Mouse (Mus musculus): ENCODE measurements around the gene Pigf.
A peak's percentile ranks its signal among the peaks of the same experiment; 100 is the strongest.

Pigf gene

DNA sequence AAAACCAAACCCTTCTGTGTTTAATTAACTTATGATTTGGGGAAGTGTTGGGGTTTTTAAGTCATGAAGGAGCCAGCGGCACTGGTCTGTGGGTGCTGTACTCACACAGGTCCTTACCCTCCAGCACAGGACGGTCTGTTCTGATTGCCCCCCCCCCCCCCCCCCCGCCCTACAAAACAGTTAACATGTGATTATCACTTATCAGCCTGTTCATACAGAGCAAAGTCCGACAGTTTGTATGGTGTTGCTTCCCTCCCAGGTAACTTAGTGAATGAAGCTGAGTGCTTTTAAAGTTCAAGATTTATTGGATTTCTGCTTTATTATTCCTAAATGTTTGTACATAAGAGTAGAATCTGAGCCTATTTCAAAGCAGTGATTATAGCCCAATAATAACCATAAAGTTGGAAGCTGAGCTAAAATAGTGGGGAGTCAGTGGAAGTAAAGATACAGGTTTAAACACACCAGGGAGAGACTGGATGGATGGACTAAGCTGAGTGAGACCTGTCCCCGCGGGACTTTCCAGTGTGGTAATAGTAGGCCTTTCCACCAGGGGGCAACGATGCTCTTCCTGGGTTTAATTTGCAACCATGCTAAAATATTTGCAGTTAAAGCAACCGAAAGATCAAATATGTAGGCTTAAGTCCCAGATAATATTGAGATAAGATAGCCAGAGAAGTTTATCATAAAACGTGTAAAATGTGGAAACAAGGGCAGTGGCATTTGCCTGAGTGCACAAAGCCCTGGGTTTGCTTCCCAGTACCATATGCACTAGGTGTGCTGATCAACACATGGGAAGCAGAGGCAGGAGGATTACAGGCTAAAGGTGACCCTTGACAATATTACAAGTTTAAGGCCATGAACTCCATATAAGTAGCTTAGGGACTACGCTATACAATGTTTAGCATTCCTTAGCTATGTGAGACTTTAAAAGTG is 11.2 kb upstream of the Pigf start:
- DNase-seq (ENCODE audit: low read depth, low spot score), result peak; percentile 67

DNA sequence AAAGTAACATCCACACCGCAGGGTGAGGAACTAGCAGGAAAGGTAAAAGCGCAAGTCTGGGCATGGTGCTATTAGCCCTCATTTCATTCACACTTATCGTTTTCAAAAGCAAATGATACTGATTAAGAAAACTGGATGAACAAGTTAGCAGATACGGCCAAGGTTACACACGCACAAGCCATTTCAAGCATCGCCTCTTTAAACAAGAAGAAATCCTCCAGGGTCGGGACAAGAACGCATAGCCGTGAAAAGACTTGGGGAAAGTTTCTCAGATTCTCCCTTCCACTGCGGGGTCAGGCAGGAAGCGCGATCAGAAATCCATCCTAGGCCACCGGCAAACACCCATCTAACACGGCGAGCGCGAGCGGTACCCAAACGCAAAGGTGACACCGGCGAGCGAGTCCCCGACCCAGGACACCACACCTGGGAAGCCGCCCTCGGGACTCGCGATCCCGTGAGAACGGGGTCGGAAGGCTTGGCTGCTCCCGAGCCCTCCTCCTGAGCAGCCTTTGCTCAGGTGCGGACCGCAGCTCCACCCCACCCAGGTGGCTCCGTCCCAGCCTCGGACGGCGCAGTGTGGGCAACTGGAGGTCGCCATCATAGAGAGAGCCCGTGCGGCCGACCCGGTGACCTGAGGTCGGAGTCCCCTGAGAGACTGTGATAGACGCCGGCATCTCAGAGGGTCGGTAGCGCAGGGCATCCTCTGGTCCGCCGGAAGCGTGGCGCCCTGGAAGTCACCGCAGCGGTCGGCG is 539 bp downstream of the Pigf start:
- peak; percentile 77 for DNase-seq (ENCODE audit: low read depth, low spot score)

DNA sequence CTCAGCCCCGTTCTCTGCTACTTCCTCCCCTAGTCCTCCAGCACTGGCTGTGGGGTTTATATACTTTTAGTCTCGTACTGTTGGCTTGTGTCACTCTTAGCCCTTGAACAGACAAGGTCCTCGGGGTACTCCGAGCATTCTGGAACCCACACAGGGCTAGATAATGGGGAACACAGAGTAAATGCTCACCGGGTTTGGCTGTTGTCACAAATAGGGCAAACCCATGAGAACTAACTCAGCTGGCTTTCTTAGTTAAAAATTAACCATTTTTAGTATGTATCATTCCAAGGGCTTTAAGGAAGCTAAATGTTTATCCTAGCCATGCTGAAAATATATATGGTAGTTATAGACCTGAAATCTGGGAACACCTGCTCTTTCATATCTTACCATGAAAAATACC is 5.5 kb downstream of the Pigf start:
- no peak for DNase-seq (ENCODE audit: low read depth, low spot score)

DNA sequence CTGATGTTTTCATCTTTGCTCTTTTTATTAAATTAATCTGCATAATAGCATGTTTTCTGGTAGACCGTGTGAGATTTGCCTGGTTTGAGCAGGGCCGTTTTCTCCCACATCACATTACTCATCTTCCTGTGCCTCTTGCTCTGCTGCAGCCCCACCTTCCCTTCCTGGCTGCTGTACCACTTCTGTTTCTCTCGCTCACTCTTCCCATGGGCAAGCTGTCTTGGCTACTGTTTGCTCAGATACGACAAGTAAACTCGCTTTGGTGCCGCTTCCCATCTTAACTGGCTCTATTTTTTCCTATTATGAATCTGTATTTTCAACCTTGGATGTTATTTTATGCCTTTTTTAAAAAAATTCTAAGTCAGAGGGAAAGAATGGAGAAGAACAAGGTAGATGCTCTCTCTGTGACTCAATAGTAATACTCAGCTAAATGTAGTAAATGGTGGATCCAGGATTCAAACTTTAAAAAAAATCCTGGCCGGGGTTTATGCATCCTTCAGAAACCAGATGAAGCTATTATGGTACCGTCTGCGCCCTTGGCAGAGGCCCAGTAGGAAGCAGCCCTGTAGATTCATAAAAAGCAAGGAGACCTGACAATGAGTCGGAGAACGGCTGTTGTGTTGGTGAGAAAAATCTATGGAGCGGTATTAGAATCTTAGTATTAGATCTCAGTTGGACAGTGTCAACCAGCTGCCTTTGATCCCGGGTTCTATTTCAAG is 13.7 kb downstream of the Pigf start:
- no peak for DNase-seq (ENCODE audit: low read depth, low spot score)

DNA sequence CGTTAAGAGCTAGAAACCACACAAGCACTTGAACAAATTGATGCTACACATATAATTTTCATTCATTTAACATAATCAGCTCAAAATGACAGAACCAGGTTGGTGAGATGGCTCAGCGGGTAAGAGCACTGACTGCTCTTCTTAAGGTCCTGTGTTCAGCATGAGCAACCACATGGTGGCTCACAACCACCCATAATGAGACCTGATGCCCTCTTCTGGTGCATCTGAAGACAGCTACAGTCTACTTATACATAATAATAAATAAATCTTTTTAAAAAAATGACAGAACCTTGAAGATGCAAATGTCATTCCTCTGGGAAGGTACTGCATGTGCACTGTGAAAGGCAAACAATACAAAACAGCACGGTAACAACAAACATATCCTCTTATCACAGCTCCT is 16.3 kb downstream of the Pigf start:
- no peak for DNase-seq (ENCODE audit: low read depth, low spot score)

DNA sequence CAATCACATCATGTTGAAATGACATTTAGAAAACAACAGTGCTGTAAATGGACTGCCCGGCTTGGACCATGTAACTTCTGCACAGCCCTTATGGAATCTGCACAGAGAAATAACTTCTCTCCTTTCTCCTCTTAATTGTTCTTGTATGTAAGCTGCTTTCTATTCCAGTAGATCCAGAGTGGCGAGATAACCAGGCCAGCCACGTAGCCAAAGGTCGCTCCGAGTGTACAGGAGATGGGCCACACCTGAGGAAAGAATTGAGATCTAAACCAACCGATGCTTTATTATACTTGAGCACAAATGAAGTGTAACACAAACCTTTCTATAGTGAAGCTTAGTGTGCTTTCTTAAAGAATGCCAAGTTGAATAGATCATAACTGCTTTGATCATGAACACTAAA is 27.9 kb downstream of the Pigf start:
- DNase-seq (ENCODE audit: low read depth, low spot score), result no peak

DNA sequence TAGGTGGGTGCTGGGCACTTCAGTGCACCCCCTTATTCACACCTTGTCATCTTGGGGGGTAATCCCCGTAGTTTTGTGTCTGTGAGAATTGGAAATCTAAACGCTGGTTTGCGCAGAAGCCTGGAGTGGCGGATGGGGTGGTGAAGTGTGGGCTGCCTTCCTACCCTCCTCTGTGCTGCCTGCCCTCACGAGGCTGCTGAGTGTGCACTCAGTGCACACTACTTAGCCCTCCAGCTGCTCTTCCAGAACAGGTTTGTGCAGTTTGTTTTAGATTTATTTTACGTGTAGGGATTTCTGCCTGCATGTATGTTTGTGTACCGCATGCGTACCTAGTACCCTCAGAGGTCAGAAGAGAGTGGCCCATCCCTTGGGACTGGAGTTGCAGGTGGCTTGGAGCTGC is 33.9 kb downstream of the Pigf start:
- no peak for DNase-seq (ENCODE audit: low read depth, low spot score)

DNA sequence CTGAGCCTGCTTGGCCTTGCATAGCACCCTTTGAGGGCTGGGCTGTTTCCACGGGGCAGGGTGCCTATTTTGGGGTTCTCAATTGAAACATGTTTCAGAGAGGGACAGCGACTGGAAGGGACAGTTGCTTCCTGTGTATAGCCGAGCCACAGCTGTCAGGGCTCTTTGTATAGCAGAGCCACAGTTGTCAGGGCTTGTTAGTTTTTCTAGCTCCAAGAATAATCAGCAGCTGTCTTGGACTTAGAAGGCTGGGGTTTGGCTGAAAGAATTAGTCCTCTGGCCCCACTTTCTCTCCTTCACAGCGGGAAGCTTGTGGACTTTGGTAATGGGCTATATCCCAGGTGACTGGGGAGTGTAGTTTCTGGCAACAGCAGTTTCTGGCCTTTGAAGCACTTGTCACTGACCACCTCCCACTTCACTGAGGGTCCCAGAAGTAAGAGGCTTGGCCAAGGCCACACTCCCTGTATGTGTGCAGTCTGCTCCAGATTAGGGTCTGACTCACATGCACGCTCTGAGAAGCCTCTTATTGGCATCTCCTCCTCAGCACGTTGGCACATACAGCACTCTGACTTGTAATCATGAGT is 36.5 kb downstream of the Pigf start:
- no peak for DNase-seq (ENCODE audit: low read depth, low spot score)

DNA sequence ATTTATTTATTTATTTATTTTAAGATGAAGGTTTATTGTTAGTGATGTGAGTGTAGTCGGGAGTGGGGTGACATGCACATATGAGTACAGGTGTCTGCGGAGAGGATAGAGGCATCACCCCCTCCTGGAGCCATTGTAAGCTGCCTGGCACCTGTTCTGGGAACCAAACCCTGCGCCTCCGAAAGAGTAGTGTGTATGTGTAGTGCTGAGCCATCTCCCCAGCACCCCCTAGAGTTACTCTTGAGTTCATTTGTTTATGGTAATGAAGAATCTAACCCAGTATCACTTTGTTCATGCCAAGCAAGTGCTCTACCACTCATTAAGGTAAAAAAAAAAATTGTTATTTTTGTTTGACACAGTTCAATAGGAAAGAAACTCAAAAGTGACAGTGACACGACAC is 37.0 kb downstream of the Pigf start:
- no peak for DNase-seq (ENCODE audit: low read depth, low spot score)

DNA sequence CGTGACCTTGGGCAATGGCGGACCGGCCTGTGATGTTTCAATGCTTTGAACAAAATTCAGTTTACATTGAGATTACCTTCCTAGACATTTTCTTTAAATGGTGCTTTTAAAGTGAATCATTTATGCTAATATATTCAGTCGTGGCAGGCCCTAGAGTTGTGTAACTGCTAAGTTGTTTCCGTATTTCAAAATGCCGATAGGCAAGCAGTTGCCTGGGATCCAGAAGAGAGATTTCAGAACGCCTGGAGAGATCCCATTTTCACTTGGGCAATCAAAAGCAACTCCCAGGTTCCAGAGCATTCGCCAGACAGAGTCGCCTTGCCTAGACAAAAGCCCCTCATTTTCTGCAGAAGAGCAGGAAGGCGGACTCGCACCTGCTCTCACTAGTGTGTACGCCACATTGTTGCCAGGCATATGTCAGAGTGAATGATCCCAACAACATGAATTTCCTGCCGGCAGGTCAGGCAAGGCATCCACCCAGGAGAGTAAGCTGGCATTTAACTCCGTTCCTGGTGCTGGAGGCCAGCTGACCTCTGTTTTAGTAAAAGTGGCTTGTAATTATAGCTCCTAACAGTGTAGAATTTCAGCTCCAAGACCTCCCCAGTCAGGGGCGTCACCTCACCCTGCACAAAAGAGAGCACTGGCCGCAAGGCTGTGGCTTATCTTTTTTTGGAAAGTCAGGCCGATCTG is 38.6 kb downstream of the Pigf start:
- DNase-seq (ENCODE audit: low read depth, low spot score), result no peak

DNA sequence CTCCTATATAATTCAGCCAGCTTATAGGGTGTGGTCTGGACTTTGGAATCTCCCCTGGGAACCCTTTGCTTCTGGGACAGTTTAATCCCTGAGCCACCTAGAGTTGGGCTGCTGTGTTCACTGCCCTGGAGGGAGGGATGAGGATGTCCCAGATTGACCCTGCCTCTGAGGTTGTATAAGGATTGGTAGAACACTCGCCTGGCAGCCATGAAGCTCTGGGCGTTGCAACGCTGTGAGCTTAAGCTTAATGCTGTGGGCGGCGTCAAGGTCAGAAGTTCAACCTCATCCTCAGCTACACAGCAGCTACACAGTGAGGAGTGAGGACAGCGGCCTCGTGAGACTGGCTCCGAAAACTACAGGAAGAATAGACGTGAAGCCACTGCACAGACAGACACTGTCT is 42.7 kb downstream of the Pigf start:
- peak; percentile 83 for DNase-seq (ENCODE audit: low read depth, low spot score)

DNA sequence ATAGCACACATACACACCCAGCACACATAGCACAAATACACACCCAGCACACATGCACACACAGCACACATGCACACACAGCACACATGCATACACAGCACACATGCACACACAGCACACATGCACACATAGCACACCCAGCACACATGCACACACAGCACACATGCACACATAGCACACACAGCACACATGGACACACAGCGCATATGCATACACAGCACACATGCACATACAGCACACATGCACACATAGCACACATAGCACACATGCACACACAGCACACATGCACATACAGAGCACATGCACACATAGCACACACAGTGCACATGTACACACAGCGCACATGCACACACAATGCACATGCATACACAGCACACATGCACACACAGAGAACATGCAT is 43.5 kb downstream of the Pigf start:
- DNase-seq (ENCODE audit: low read depth, low spot score), result no peak

DNA sequence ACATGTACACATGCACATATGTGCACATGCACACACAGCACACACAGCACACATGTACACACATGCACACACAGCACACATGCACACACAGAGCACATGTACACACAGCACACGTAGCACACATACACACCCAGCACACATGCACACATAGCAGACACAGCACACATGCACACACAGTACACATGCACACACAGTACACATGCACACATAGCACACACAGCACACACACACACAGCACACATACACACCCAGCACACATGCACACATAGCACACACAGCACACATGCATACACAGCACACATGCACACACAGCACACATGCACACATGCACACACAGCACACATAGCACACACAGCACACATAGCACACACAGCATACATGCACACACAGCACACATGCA is 44.0 kb downstream of the Pigf start:
- no peak for DNase-seq (ENCODE audit: low read depth, low spot score)

DNA sequence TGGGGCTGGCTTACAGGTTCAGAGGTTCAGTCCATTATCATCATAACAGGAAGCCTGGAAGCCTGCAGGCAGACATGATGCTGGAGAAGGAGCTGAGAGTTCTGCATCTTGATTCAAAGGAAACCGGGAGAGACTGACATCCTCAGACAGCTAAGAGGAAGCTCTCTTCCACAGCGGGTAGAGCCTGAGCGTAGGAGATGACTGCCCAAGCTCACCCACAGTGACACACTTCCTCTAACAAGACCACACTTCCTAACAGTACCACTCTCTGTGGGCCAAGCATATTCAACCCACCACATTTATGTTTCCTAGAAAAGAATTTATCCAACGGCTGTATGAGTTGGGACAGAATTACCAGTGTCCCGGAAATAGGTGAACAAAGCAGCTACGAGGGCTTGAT is 46.7 kb downstream of the Pigf start:
- no peak for DNase-seq (ENCODE audit: low read depth, low spot score)

DNA sequence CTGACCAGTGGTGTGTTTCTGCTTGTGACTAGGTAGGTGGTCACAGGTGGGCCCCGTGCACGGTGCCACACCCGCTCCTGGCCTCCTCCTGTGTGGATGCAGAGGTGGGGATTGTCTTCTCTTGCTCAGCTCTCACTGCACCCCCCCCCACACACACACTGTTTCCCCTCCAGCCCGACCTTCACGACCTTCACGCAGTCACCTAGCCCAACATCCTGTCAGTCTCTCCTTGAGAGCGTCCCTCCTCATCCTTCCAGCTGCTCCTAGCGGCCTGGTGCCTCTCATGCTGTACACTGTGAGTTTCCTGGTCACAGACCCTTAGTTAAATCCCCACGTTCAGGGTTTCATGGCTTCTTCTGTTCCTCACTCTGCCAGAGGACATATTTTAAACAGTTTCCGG is 48.8 kb downstream of the Pigf start:
- DNase-seq (ENCODE audit: low read depth, low spot score), result peak; percentile 29

DNA sequence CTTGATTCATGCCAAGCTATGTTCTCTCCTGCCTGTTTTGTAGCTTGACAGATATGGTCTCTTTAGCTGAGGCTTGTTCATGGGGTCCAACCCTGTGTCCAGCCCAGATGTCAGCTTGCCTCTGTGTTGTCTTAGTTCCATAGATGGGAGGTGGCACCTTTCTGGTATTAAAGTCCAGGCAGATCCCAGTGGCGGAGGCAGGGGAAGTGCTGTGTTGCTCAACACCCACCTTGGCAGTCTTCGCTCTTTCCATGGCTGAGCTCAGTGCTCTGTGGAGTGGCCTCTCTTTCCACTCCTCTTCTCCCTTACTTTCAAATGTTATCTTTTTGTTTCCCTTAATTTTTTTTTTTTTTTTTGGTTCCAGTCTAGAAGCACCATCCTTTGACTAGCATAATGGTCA is 52.1 kb downstream of the Pigf start:
- no peak for DNase-seq (ENCODE audit: low read depth, low spot score)

DNA sequence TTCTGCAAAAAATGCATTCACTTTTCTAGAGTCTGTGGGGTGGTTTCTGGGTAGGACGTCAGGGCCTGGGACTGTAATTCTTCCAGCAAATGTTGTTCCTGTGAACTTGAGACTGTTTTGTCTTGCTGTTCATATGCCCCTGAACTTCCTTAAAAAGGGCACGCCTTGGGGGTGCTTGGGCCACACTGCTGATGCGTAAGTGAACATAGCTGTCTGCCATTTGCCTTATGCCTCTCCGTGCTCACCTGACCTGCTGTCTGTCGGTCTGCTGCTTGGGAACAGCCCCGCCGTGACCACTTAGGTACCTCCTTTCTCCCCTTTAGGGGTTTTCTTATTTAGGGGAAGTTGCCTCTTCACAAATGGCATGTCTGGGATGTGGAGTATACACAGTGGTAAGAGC is 53.3 kb downstream of the Pigf start:
- DNase-seq (ENCODE audit: low read depth, low spot score), result no peak

DNA sequence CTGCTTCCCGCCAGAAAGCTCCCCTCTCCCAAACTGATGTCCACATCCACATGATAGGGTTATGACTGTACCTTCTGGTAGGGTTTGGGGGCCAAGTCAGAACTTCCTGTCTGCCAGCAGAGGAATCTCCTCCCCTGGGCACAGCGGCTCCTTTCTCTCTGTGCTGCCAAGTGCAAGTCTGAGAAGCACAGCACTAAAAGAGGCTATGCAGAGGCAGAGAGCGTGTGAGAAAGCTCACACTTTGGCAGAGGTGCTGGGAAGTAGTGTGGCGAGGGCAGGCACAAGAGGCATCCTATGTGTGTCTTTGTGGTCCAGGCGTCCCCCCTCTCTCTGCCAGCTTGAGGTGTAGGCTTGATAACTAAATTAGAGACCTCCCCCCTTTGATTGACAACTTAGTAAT is 54.2 kb downstream of the Pigf start:
- DNase-seq (ENCODE audit: low read depth, low spot score), result no peak

DNA sequence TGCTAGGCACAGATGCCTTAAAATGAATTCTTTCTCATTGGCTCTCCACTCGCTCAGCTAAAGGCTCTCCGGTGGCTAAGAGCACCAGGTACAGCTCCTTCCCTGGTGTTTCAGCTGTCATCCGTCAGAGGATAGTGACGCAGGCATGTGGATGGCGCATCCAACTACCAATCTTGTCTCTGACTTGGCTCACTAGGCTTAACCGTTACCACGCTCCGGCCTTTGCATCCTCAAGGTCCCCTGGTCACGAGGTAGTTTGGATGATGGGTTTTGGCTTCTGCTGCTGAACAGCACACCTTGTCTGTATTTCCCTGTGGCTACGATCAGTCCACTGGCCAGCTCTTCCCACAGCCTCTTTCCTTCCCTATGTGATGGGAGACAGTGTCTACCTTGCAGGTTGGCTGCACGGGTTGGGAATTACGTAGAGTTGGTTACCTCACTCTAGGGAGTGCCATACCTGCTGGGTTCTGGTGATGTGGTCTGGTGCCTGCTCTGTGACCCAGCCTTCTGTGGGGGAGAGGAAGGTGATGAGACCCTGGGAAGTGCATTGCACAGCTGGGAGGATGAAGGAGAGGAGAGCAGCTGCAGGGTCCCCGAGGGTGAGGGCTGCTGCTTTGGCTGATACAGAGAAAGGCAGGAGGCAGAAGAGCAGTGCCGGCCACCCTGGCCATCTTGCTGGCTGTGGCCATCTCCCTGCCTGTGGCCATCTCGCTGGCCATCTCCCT is 55.0 kb downstream of the Pigf start:
- DNase-seq (ENCODE audit: low read depth, low spot score), result no peak

DNA sequence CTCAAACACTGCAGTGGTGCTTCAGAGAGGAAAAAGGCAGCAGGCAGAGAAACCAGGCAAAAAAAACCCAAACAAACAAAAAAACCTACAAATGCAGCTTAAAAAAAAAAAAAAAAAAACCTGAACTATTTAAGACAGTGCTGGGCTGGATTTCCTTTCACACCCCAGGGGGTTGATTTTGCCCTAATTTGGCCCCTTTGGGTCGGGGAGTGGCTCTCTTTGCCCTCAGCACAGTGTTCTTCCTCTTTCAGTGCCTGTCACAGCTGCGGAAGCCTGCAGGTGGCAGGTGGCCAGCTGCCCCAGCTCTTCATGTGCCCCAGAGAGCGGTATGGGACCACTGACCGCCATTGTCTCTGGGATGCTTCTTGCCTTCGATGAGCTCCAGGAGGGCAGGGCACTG is 55.6 kb downstream of the Pigf start:
- no peak for DNase-seq (ENCODE audit: low read depth, low spot score)

DNA sequence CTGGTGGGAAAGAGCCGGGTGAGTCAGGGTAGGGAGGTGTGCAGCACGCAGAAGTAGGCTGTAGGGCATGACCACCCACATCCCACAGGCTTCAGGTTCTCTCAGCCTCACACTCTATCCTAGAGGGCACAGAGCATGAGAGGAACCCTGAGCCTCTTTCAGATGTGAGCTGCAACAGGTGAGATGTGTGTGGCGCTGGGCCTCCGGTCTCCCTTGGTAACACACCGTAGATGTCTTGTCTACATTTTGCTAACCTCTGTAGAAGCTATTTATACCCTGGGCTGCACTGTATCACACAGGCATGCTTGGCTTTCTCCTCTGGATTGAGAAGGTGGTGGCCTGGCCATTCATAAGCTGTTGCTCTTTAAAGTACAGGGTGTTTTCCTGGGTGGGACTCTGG is 56.6 kb downstream of the Pigf start:
- DNase-seq (ENCODE audit: low read depth, low spot score), result no peak

Data from ZHBTc4 (cell line).